Mouse (Mus musculus): ENCODE data around the gene Gps2.

The Gps2 gene

GRCm38 (mm10) chr11:69964650-69965270 lies 51.1 kb downstream of the Gps2 start, which contains the start of gene Cldn7:
Cldn7 (plus strand) TSS chr11:69964779.
- no peak for DNase-seq (ENCODE audit: low spot score in 2 of 2)

DNA sequence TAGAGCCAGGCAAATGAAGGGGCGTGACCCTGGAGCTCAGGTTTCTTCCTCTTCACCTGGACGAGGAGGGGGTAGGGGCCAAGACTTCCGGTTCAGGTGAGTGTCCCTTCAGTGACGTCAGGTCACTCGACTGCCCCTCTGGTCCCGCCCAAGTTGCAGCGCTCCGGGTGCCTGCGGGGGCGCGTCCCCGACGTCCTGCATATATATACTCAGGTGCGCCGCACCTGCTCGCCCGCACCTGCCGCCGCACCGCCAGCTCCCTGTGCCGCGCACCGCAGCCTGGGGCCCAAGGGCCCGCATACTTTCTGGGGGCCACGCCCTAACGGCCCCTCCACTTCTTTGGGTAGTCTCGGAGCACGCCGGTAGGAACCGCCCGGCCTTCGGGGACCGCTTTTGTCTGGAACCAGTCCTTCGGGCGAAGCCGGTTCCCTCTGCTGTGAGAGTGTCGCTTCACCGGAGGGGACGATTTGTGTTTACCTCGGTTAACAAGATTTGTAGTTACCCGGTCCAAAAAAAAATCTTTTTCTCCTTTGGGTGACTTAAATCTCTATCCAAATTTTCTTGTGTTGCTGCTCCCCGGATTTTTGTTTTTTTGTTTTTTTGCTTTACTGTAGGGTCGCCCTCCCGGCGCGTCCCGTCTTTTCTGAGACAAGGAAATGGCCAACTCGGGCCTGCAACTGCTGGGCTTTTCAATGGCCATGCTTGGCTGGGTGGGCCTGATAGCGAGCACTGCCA lies 51.8 kb downstream of the Gps2 start:
- no peak for DNase-seq (ENCODE audit: low spot score in 2 of 2)
